Mouse (Mus musculus): ENCODE results near the gene Capn8.

- TF ChIP-seq POLR2A (IDR thresholded peaks at IDR 0.05; ENCODE audit: low read depth, low read length), result no peak
- TF ChIP-seq CTCF (conservative IDR thresholded peaks at IDR 0.05; ENCODE audit: insufficient read depth, insufficient read length, low read depth, low read length), result no peak
These were observed 113.3 kb downstream of the Capn8 start for GRCm38 (mm10) chr1:182678151-182678550.
